Mouse (Mus musculus): ENCODE measurements around the gene Tmem151b.
A peak's percentile ranks its signal among the peaks of the same experiment; 100 is the strongest.

Tmem151b gene

DNA sequence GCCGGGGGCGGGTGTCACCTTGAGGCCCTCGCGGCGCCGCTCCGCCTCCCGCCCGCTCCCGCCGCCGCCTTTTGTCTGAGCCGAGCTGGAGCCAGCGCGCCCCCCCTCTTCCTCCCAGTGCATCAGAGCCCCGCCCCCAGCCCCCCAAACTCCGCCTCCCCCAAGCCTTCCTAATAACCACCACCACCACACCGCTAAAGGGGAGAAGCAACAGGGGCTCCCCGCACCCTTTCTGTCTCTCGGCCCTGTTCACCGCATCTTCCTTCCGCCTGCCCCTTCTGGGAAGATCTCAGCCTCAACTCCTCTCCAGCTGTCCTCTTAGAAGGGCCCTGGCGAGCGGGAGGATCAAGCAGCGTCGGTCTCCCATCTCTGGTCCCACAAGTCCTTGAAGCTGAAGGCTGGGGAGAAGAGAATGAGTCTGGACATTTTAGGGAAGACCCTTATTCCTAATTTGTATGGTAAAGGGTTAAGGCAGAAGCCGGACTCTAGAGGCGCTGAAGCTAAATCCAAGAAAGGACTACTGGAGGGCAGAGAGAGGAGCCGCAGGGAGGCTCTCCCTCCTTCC is at the start of gene Tmem151b:
TSS of gene Tmem151b (minus strand) at position 61 of the 565 bp plus-strand sequence.
- DNase-seq (ENCODE audit: extremely low read depth, low read depth) = no peak

GRCm38 (mm10) chr17:45598891-45599290 is 49.4 kb upstream of the Tmem151b start:
- DNase-seq (ENCODE audit: extremely low read depth, low read depth) = no peak

GRCm38 (mm10) chr17:45598376-45598775 is 48.9 kb upstream of the Tmem151b start:
- DNase-seq (ENCODE audit: extremely low read depth, low read depth) = no peak

DNA sequence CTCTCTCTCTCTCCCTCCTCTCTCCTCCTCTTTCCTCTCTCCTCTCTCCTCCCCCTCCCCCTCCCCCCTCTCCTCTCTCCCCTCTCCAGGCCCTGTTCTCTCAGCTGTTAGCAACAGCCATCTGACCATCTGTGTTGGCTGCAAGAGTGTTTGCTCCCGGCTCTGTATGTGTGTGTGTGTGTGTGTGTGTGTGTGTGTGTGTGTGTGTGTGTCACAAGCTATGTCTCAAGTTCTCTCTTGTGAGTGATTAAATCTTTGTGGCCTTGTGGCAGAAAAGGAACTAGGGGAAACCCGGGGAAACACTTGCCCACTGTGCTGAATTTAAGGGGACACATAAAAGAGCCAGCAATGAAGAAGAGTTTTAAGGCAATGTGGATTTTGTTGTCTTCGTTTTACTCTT is 48.3 kb upstream of the Tmem151b start:
- DNase-seq (ENCODE audit: extremely low read depth, low read depth) = peak; percentile 58

DNA sequence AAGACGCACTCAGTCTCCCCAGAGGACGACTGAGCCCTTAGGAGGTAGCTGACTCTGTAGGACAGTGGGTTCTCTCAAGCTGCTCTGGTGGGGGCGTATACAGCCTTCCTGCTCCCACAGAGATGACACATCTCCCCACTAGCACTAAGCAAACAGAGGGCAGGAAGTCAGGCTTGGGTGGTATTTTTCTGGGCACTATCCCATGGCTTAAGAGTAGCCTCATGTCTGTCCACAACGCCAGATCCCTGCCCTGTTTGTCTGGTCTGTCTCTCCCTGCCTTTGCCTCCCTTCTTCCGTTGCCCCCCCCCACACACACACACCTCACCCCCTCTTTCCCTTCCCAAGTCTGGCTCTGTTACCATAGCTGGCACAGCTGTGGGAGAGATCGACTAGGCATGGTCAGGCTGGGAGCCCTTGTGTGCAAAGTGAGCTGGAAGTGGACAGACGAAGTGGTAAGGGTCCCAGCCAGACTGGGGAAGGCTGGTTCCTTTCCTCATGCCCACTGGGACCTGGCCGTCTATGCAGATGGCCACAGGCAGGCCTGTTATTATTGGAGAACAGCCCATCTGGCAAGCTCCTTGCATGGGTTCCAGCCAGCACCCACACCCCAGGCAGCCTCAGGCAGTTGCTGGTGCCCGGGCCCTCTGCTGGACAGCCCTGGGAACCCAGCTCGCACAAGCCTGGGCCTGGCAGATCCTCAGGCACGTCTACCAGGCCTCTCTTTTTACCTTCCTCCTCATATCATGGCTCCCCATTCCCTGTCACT is 47.3 kb upstream of the Tmem151b start:
- DNase-seq (ENCODE audit: extremely low read depth, low read depth) = no peak

GRCm38 (mm10) chr17:45595736-45596390 is 46.4 kb upstream of the Tmem151b start:
- no peak for DNase-seq (ENCODE audit: extremely low read depth, low read depth)

- no peak for DNase-seq (ENCODE audit: extremely low read depth, low read depth)
Measured at GRCm38 (mm10) chr17:45594881-45595735, 45.6 kb upstream of the Tmem151b start.

DNA sequence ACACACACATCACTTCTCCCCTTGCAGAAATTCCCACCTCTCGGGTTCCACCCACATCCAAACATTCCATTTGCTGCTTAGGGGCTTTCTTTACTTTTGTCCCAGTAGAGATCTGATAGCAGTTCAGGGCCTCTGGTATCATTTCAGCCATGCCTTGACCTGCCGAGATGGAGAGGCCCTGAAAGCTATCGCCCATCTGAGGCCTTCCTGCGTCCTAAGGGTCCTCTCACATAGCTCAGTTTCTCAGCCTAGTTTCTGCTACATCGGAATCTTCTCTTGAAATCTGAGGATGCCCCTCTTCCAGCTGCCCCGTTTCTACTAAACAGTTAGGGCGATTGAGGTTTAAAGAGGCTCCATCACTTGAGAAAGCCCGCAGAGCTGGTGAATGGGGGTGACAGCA is 44.7 kb upstream of the Tmem151b start:
- no peak for DNase-seq (ENCODE audit: extremely low read depth, low read depth)

GRCm38 (mm10) chr17:45593479-45593878 is 44.0 kb upstream of the Tmem151b start:
- DNase-seq (ENCODE audit: extremely low read depth, low read depth) = no peak

GRCm38 (mm10) chr17:45592606-45593431 is 43.3 kb upstream of the Tmem151b start:
- DNase-seq (ENCODE audit: extremely low read depth, low read depth) = no peak

DNA sequence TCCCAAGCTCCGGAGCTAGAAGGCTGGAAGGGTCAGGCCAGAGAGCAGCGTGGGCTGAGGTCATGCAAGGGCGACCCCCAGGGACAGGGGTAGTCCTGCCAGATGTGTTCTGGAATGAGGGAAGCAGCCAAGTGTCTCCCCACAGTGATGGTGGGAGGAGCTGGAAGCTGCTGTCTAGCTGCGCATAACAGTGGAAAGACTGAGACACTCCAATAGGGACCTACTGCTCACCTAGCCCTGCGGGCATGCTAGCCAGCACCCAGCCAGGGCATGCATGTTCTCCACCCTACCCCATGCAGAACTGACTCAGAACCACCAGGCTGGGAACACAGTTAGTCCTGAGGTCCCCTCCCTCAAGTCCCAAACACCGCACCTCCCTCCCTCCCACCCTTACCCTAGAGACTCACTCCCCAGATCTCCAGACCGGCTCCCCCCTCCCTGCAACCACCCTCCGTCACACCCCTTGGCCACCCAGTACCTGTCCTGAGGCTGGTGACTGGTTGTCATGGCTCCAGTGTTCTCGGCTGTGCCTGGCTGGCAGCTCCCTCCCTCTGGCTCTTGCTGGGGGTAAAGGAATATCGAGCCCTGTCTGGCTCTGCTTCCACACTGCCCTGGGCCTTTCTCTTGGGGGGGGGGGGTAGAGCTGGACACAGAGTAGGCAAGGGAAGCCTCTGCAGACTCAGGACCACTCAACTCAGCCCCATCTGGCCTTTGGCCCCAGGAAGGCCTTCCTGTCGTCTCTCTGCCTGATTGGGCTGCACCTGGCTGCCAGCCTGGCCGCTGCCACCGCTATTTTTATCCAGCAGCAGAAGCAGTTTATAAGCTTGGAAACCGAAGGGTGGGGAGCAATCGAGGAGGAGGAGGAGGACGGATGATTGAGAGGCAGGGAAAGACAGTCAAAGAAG is 42.5 kb upstream of the Tmem151b start:
- DNase-seq (ENCODE audit: extremely low read depth, low read depth) = no peak

GRCm38 (mm10) chr17:45590410-45590809 is 40.9 kb upstream of the Tmem151b start:
- no peak for DNase-seq (ENCODE audit: extremely low read depth, low read depth)

DNA sequence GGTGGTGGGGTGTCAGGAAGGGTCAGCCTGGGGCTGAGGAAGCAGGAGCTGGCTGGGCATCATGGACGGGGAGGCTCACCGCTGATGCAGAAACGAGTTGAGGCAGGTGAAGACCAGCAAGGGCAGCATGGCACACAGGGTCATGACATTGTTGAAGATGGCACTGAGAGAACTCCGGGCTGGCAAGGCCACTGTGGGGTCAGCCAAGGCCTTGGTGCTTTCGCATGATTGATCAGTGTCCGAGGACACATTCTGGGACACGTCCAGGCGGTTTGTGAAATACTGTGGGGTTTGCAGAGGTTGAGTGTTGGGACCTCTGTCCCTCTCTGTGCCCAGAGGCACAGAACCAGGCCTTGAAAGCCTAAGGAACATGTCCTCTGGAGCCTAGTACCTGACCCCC is 40.4 kb upstream of the Tmem151b start:
- DNase-seq (ENCODE audit: extremely low read depth, low read depth) = no peak

- DNase-seq (ENCODE audit: extremely low read depth, low read depth) = no peak
Measured at GRCm38 (mm10) chr17:45589236-45589635, 39.8 kb upstream of the Tmem151b start.

GRCm38 (mm10) chr17:45588370-45588769 is 38.9 kb upstream of the Tmem151b start:
- DNase-seq (ENCODE audit: extremely low read depth, low read depth) = no peak

DNA sequence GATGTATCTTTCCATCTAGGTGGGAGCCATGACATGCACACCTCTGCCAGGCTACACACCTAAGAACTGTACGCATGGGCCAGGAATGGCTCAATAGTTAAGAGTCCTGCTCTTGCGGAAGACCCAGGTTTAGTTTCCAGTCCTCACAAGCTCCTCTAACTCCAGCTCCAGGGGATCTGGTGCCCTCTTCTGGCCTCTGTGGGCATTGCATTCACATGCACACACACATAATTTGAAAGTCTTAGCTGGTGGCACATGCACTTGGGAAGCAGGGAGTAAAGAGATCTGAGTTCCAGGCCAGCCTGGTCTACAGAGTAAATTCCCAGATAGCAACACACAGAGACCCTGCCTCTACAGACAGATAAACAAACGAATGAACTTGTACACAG is 37.0 kb upstream of the Tmem151b start:
- DNase-seq (ENCODE audit: extremely low read depth, low read depth) = no peak

- DNase-seq (ENCODE audit: extremely low read depth, low read depth) = no peak
Measured at GRCm38 (mm10) chr17:45585725-45586448, 36.4 kb upstream of the Tmem151b start.

DNA sequence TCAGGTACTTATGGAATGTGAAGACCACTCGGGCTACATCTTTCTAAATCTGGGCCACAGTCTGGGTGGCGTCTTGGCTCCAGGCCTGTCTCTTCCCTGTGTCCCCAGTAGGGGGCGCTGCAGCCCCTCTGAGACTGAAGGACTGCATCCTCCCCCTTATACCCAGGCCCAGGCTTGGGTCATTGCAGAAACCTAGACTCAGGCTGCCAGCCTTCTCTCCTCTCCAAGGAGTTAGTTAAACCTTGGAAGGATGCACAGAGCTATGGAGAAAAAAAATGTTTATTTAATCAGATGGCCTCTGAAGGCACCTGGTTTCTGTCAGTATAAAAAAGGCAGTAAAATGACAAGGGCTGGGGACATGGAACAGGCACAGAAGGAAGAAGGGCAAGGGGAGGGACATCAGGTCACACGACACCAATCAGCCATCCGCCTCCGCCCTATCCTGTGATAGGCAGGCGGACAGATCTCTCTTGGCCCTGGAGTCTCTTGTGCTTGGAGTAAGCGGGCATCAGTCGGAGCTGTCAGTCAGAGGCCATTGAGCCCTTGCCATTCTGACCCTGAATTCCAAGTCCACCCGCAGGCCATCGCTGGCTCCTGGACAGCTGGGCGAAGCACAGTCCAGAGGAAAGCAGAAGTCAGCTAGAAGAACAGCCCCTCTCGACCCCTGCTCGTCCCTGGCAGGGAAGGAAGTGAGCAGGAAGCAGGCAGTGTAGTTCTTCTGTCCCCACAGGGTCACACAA is 35.6 kb upstream of the Tmem151b start:
- DNase-seq (ENCODE audit: extremely low read depth, low read depth) = no peak
